Mouse (Mus musculus) liver, postnatal 0 days (tissue): Measurements from ENCODE around the gene Hebp2.

Source experiments
- CTCF ChIP-seq: sonication (generic); IDR thresholded peaks from 2 replicates; pipeline ENCODE4 v1.5.1; 2016; ENCODE audit warnings: antibody characterized with exemption, low read depth
- EP300 ChIP-seq: IDR thresholded peaks from 2 replicates; pipeline ENCODE4 v1.6.1; 2016; ENCODE audit warnings: antibody characterized with exemption, low read depth, mild to moderate bottlenecking

DNA sequence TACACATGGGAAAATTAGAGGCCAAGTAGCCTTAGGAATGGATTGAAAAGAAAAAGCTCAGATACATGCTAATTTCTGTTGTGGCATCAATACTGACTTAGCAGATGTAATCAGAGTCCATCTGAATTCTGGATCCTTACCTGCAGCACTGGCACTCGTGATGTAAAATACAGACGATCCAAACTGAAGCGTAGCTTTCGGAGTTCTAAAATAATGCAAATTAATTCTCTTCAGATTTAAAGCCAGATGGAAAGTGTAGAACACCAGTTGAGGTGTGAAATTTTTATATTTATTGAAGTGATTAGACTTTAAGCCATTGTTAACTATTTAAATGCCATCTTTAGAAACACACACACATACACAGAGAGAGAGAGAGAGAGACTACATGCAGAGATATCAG is 15.7 kb downstream of the Hebp2 start:
- TF ChIP-seq CTCF, result no peak
- no peak for TF ChIP-seq EP300
